Mouse (Mus musculus): ENCODE measurements around the gene A730049H05Rik. TPM values are rescaled to one million over a fixed set of nuclear protein-coding genes. Genes with fewer than 3 reads are reported as not detected.

The A730049H05Rik gene
- polyA plus RNA-seq (2012; rRNA removed): 0.44 and 0.48 TPM in 2 replicates

DNA sequence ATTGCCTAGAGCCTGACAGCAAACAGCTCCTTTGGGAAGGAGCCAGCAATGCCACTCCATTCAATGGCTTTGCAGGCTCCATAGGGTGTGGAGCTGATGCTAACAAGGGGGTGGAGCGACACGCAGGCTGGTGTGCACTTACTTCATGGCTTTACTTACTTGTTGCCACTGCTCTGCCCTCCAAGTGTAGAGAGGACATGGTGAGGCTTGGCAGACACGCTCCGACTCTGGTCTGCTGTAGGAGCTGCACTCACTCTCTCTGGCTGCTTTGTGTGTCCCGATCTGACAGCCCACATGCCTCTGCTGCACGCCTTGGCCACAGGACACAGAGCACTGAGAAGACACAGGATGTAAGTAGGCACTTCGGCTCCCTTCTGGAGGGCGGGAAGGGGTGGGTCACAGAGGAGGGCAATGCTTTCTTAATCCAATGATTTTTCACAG, at the start of gene A730049H05Rik:
A730049H05Rik (plus strand) TSS at position 168 of the 441 bp plus-strand sequence.
- peak; percentile 79 for DNase-seq (ENCODE audit: low read depth)

DNA sequence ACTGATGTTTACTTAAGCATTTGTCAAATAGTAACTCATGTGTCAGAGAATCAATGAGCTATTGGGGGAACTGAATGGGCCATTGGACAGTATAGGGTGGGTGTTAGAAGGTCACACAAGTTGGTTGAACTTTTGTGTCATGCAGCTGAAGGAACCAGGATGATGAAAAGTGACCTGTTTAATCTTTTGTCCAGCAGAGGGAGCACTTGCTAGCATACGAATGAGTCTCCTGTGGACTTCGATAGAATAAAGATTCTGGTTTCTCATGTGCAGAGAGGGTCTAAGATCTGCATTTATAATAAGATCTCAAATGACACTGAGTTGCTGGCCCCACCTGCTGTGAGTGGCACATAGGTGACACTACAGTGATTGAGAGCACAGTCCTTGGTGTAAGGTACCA, 39.9 kb upstream of the A730049H05Rik start:
- TF ChIP-seq POLR2A (IDR thresholded peaks at IDR 0.05; ENCODE audit: borderline replicate concordance, extremely low read depth, insufficient read depth, insufficient read length, poor library complexity, severe bottlenecking) (no peak), CTCF (IDR thresholded peaks at IDR 0.05; ENCODE audit: borderline replicate concordance, extremely low read depth, insufficient read depth, insufficient read length) (peak; percentile 70; the same call in 1 of the 2 replicates)
- peak; percentile 75 for DNase-seq (ENCODE audit: low read depth)

More for the DNA sequence above, at the start of gene A730049H05Rik:
- no peak for TF ChIP-seq POLR2A (IDR thresholded peaks at IDR 0.05; ENCODE audit: borderline replicate concordance, extremely low read depth, insufficient read depth, insufficient read length, poor library complexity, severe bottlenecking)
- no peak for TF ChIP-seq CTCF (IDR thresholded peaks at IDR 0.05; ENCODE audit: borderline replicate concordance, extremely low read depth, insufficient read depth, insufficient read length)

GRCm38 (mm10) chr6:92779140-92779934, 36.9 kb upstream of the A730049H05Rik start:
- TF ChIP-seq CTCF (IDR thresholded peaks at IDR 0.05; ENCODE audit: borderline replicate concordance, extremely low read depth, insufficient read depth, insufficient read length): no peak
- no peak for TF ChIP-seq POLR2A (IDR thresholded peaks at IDR 0.05; ENCODE audit: borderline replicate concordance, extremely low read depth, insufficient read depth, insufficient read length, poor library complexity, severe bottlenecking)
- no peak for DNase-seq (ENCODE audit: low read depth)

GRCm38 (mm10) chr6:92779935-92780205, 36.4 kb upstream of the A730049H05Rik start:
- TF ChIP-seq CTCF (IDR thresholded peaks at IDR 0.05; ENCODE audit: borderline replicate concordance, extremely low read depth, insufficient read depth, insufficient read length) (no peak), POLR2A (IDR thresholded peaks at IDR 0.05; ENCODE audit: borderline replicate concordance, extremely low read depth, insufficient read depth, insufficient read length, poor library complexity, severe bottlenecking) (no peak)
- no peak for DNase-seq (ENCODE audit: low read depth)

DNA sequence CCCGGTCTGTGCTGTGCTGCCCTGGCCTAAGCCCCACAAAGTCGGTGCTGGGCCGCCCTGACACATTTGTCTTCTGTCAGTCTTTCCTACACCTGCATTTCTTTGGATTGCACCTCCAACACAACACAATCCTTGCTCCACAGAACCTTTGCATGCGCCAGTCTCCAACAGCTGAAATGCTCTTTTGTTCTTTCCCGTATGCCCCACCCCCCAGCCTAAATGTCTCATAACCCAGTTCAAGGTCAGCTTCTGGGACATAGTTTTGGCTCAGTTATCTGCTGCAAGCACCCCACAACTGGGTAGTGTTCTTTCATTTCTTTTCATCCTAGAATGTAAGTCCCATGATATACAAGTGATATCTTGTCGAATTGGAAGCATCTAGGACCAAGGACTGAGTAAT, 34.8 kb upstream of the A730049H05Rik start:
- DNase-seq (ENCODE audit: low read depth): no peak
- TF ChIP-seq CTCF (IDR thresholded peaks at IDR 0.05; ENCODE audit: borderline replicate concordance, extremely low read depth, insufficient read depth, insufficient read length): no peak
- no peak for TF ChIP-seq POLR2A (IDR thresholded peaks at IDR 0.05; ENCODE audit: borderline replicate concordance, extremely low read depth, insufficient read depth, insufficient read length, poor library complexity, severe bottlenecking)

- no peak for TF ChIP-seq POLR2A (IDR thresholded peaks at IDR 0.05; ENCODE audit: borderline replicate concordance, extremely low read depth, insufficient read depth, insufficient read length, poor library complexity, severe bottlenecking)
- peak; percentile 85 for TF ChIP-seq CTCF (IDR thresholded peaks at IDR 0.05; ENCODE audit: borderline replicate concordance, extremely low read depth, insufficient read depth, insufficient read length)
- DNase-seq (ENCODE audit: low read depth): peak; percentile 65
Observed at GRCm38 (mm10) chr6:92784782-92785181, 31.5 kb upstream of the A730049H05Rik start.

- no peak for TF ChIP-seq POLR2A (IDR thresholded peaks at IDR 0.05; ENCODE audit: borderline replicate concordance, extremely low read depth, insufficient read depth, insufficient read length, poor library complexity, severe bottlenecking)
- TF ChIP-seq CTCF (IDR thresholded peaks at IDR 0.05; ENCODE audit: borderline replicate concordance, extremely low read depth, insufficient read depth, insufficient read length): no peak
- DNase-seq (ENCODE audit: low read depth): peak; percentile 62
Observed at GRCm38 (mm10) chr6:92786701-92787375, 29.4 kb upstream of the A730049H05Rik start.

DNA sequence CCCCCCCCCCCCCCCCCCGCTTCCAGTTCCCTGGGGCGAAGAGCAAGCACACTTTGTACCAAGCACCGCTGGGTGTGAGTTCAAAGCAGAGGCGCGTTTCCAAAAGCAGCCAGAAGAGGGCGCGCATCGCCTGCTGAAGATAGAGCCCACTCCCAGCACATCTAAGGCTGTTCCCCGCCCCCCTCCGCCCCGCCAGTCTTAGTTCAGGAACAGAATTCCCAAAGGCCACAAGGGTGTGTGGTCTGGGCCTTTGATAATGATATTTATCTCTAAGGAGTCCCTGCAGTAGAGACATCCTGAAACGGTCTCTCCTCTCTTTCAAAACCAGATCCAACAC, 28.9 kb upstream of the A730049H05Rik start:
- TF ChIP-seq POLR2A (IDR thresholded peaks at IDR 0.05; ENCODE audit: borderline replicate concordance, extremely low read depth, insufficient read depth, insufficient read length, poor library complexity, severe bottlenecking): no peak
- TF ChIP-seq CTCF (IDR thresholded peaks at IDR 0.05; ENCODE audit: borderline replicate concordance, extremely low read depth, insufficient read depth, insufficient read length): peak; percentile 96
- peak; percentile 94 for DNase-seq (ENCODE audit: low read depth)

DNA sequence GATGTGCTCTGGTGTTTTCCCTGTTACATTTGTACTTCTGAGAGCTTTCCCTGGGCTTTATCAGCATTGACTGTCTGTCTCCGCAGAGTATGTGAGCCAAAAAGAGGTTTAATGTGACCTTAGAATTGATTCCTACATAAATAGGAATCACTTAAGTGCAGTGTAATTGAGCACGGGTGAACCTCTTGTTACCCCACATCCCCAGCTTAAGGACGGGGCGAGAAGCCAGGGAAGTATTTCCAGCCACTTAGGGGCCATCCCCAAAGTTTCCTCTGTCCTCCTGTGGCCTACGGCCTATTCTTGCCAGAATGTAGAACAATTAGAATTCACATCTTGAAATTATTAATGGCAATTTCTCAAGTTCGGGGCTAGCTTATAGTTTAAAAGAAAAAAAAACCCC, 22.5 kb upstream of the A730049H05Rik start:
- no peak for TF ChIP-seq CTCF (IDR thresholded peaks at IDR 0.05; ENCODE audit: borderline replicate concordance, extremely low read depth, insufficient read depth, insufficient read length)
- no peak for TF ChIP-seq POLR2A (IDR thresholded peaks at IDR 0.05; ENCODE audit: borderline replicate concordance, extremely low read depth, insufficient read depth, insufficient read length, poor library complexity, severe bottlenecking)
- DNase-seq (ENCODE audit: low read depth): no peak

DNA sequence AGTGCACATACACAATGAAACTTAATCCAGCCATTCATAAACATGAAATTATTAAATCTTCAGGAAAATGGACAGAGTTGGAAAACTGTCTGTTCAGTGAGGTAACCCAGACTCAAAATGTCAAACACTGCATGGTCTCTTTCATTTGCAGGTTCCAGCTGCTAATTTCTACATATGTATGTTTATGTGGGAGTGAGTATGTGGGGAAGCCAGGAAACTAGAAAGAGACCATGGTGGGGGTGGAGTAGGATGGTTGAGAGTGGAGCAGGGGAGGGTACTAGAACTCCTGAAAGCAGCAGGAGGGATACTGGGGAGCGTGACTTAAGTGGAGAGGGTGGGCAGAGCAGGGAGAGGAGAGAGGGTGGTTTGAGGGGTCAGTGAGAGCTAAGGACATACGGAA, 14.8 kb upstream of the A730049H05Rik start:
- no peak for DNase-seq (ENCODE audit: low read depth)
- TF ChIP-seq POLR2A (IDR thresholded peaks at IDR 0.05; ENCODE audit: borderline replicate concordance, extremely low read depth, insufficient read depth, insufficient read length, poor library complexity, severe bottlenecking) (no peak), CTCF (IDR thresholded peaks at IDR 0.05; ENCODE audit: borderline replicate concordance, extremely low read depth, insufficient read depth, insufficient read length) (no peak)

- no peak for DNase-seq (ENCODE audit: low read depth)
- no peak for TF ChIP-seq POLR2A (IDR thresholded peaks at IDR 0.05; ENCODE audit: borderline replicate concordance, extremely low read depth, insufficient read depth, insufficient read length, poor library complexity, severe bottlenecking)
Observed at GRCm38 (mm10) chr6:92802421-92802820, 13.9 kb upstream of the A730049H05Rik start.

DNA sequence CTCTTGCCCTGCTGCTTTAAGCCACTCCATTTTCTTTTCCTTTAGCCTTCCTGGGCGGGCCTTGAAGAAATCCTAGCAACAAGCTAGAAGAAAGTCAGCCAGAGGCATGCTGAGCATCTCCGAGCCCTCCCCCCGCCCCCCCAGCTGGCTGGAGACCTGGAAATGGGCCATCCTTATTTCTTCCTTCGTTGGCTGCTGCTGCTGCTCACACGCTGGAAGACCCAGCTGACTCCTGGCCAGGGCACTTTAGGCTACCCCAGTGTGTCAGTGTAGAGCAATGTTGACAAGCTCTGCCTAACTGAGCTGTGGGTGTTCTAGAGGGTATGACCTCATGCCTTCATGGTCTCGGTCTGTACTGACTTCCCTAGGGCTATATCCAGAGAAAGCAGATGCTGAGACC, 13.1 kb upstream of the A730049H05Rik start:
- peak; percentile 47 for DNase-seq (ENCODE audit: low read depth)
- TF ChIP-seq CTCF (IDR thresholded peaks at IDR 0.05; ENCODE audit: borderline replicate concordance, extremely low read depth, insufficient read depth, insufficient read length) (no peak), POLR2A (IDR thresholded peaks at IDR 0.05; ENCODE audit: borderline replicate concordance, extremely low read depth, insufficient read depth, insufficient read length, poor library complexity, severe bottlenecking) (no peak)

All from brain, embryonic 14.5 days (tissue).